Mouse (Mus musculus): ENCODE data around the gene Aldh3a2.
"Not testable (repeated sequence)": the region's sequence is repeated elsewhere in the genome, so short reads cannot be mapped to it uniquely, and the experiment has no call there.

Aldh3a2 gene

GRCm38 (mm10) chr11:61174291-61174820, 92.9 kb downstream of the Aldh3a2 start:
- DNase-seq (ENCODE audit: low spot score) = peak; percentile 85

GRCm38 (mm10) chr11:61173477-61173876, 93.8 kb downstream of the Aldh3a2 start:
- not testable (repeated sequence) for DNase-seq (ENCODE audit: low spot score)
